Mouse (Mus musculus) cerebellum, adult 2 months (tissue): ENCODE results near the gene Creld1. TPM values are rescaled to one million over a fixed set of nuclear protein-coding genes. Genes with fewer than 3 reads are reported as not detected.

Experiments
- DNase-seq, 2 experiments: peaks; one replicate each; pipeline ENCODE4 v3.0.0; 2021
- H3K27ac ChIP-seq: fragments of 200-500 bp; 2 replicates; pipeline ENCODE4 v1.5.1; 2012; ENCODE audit warnings: low read length, control low read depth, inconsistent platforms; ENCODE audit not compliant: insufficient read depth
- H3K27me3 ChIP-seq: fragments of 200-500 bp; 2 replicates; pipeline ENCODE4 v1.6.1; 2012; ENCODE audit warnings: inconsistent platforms, mild to moderate bottlenecking, low read length, moderate library complexity; ENCODE audit not compliant: control insufficient read depth, insufficient read depth
- H3K4me1 ChIP-seq: fragments of 200-500 bp; 2 replicates; pipeline ENCODE4 v1.6.1; 2011; ENCODE audit warnings: low read length; ENCODE audit not compliant: control insufficient read depth, insufficient read depth
- H3K4me3 ChIP-seq: fragments of 200-500 bp; replicated peaks from 2 replicates; pipeline ENCODE3; 2011; ENCODE audit warnings: mild to moderate bottlenecking, low read depth, low read length, control low read depth; ENCODE audit not compliant: insufficient read depth
- CTCF ChIP-seq: fragments of 200-500 bp; IDR thresholded peaks from 2 replicates; pipeline ENCODE4 v1.5.1; 2011; ENCODE audit warnings: low read depth, mild to moderate bottlenecking, control low read depth, low read length, moderate library complexity, borderline replicate concordance; ENCODE audit not compliant: insufficient read depth
- POLR2A ChIP-seq: fragments of 200-500 bp; IDR thresholded peaks from 2 replicates; pipeline ENCODE4 v1.6.1; 2011; ENCODE audit warnings: low read length, control low read depth, borderline replicate concordance; ENCODE audit not compliant: insufficient read depth
- WGBS: fragments of 180-500 bp; shearing (Covaris S2); methylation state at CpG from one replicate; pipeline ENCODE4 v1.1.7; 2018; 5-methylcytosine and 5-hydroxymethylcytosine counted together
- polyA plus RNA-seq: library from polyadenylated mRNA; depleted of rRNA; stranded (reverse); fragments of >200 nt; gene quantifications from 2 replicates; pipeline ENCODE4 v1.2.3, GENCODE M21; 2012

The Creld1 gene
- polyA plus RNA-seq, 1 experiment, result 57.4 TPM

DNA sequence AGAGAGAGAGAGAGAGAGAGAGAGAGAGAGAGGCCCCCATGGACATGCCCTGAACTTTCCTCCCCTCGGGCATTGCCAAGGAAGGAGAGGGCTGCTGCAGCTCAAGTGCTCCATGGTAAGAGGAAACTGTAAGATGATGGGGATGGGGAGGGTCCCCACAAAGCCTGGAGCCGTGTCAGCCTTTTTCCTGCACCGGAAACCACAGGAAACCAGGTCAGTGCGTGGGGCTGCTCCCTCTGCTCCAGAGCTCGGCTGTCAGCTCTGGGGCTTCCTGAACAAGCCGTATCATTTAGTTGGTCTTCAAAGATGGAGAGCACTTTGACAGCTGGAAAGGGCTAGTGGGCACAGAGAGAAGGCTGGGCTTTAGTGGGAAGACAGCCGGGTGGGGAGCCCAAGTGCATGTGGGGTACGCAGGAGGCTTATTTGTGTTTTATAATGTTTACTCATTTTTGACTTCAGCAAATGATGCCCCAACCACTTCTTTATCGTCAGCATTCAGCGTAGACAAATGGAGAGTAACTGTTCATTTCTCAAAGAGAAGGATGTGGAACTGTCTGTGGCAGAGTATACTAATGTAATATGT is 25.1 kb upstream of the Creld1 start, which contains the start of gene Il17re:
TSS of gene Il17re (plus strand) at position 533 of the 583 bp plus-strand sequence.
- Histone ChIP-seq H3K27me3 (no peaks in the 10 kb centered on the region), H3K4me1 (no peaks in the 10 kb centered on the region; the same call in 1 of the 2 replicates), H3K4me3 (peak within 1 kb of the TSS; percentile 51), H3K27ac (peak within 1 kb of the TSS; percentile 22; the same call in 1 of the 2 replicates)
- DNase-seq, result no peak
- TF ChIP-seq CTCF (no peak), POLR2A (no peak)
- 76% methylated on average over 10 of the region's 10 CpGs for WGBS

GRCm38 (mm10) chr6:113458635-113459034 is 24.5 kb upstream of the Creld1 start:
- TF ChIP-seq POLR2A (no peak), CTCF (no peak)
- peak overlapping the region; percentile 51 for H3K4me3 ChIP-seq
- no peaks in the 10 kb centered on the region for H3K27me3 ChIP-seq
- DNase-seq, result peak; percentile 50 to 63
- no peaks in the 10 kb centered on the region; the same call in 1 of the 2 replicates for H3K4me1 ChIP-seq
- WGBS, result 9% methylated on average over 10 of the region's 10 CpGs
- peak overlapping the region; percentile 22; the same call in 1 of the 2 replicates for H3K27ac ChIP-seq

DNA sequence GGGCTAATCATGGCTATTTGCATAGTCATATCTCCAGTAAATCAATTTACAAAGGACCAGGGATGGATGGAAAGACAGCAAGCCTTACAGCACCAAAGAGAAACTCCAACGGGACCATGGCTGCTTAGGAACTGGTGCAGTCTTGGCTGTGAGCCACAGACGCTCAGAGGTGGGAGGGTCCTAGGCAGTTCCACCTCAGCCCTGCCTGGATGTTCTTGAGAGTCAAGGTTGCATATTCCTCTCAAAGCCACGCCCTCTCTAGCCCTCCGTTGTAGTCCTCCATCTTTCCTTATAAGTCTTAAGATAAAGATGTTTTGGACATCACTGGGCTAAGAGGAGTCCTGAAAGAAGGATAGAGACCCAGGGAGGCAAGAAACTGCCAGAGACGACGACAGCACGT is 19.1 kb upstream of the Creld1 start:
- TF ChIP-seq CTCF (no peak), POLR2A (no peak)
- no peak for DNase-seq
- Histone ChIP-seq H3K27me3 (no peaks in the 10 kb centered on the region), H3K4me1 (no peaks in the 10 kb centered on the region), H3K4me3 (no peak overlapping the region), H3K27ac (no peak overlapping the region)
- WGBS, result 54% methylated on average over 7 of the region's 7 CpGs

DNA sequence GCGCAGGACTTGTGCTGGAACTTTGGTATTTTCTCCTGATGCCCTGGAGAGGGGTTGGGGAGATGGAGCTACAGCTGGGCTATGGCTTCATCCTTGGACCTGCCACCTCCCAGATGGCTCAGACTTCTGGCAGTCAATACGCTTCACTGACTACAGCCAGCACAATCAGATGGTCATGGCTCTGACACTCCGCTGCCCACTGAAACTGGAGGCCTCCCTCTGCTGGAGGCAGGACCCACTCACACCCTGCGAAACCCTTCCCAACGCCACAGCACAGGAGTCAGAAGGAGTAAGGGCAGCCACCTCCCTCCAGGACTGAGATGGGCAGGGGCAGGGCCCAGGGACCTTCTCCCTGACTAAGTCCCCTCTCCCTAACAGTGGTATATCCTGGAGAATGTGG is 17.5 kb upstream of the Creld1 start:
- H3K4me3 ChIP-seq, result no peak overlapping the region
- H3K4me1 ChIP-seq, result 0 out of 2 replicates have a peak, but pooled peaks cover under 1% of the 10 kb centered on the region
- WGBS, result 20% methylated on average over 5 of the region's 5 CpGs
- peak in 1 of 2 experiments; percentile 24 for DNase-seq
- TF ChIP-seq POLR2A, result no peak
- no peak for TF ChIP-seq CTCF
- no peaks in the 10 kb centered on the region for H3K27me3 ChIP-seq
- no peak overlapping the region for H3K27ac ChIP-seq

DNA sequence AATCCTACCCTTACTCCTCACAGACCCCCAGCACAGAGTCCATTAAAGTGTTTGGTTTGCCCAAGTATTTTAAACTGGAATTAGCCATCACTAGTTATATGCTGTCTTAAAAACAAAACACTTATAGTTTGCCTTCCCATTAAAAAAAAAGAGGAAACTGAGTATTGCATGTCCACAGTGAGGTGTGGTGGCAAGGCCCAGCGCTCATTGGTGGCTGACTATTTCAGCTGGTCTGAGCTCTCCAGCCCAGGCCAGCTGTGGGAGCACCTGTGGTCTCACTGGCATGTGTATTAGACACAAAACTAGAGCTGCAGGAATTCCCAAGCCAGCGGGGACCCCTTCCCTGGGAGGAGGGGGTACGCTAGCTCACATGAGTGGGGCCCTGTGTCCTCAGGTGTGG is 14.6 kb upstream of the Creld1 start:
- TF ChIP-seq POLR2A (no peak), CTCF (no peak)
- DNase-seq, result no peak
- Histone ChIP-seq H3K4me1 (peaks cover 12% of the 10 kb centered on the region; the same call in 1 of the 2 replicates), H3K4me3 (no peak overlapping the region), H3K27ac (no peak overlapping the region), H3K27me3 (no peaks in the 10 kb centered on the region)
- WGBS, result 84% methylated on average over 3 of the region's 3 CpGs

DNA sequence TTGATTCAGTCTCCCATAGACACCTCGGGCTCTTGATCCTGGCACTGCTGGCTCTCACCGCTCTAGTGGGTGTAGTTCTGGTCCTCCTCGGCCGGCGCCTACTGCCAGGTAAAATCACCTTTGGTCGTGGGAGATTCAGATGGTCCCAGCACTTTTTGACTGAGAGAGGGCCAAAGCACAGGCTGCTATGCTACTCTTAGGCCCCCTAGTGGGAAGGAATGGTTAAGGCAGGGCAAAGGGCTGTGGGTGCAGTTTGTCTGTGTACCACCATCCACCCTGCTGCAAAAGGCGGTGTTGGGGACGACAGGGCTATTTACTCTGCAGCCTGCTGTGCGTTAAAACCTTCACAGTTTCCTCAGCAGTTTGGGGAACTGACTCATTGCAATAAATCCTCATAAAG is 14.1 kb upstream of the Creld1 start:
- Histone ChIP-seq H3K4me1 (peaks cover 12% of the 10 kb centered on the region; the same call in 1 of the 2 replicates), H3K27ac (no peak overlapping the region), H3K27me3 (no peaks in the 10 kb centered on the region), H3K4me3 (peak overlapping the region; percentile 47)
- TF ChIP-seq POLR2A (no peak), CTCF (peak; percentile 80)
- 13% methylated on average over 9 of the region's 9 CpGs for WGBS
- peak; percentile 75 to 80 for DNase-seq

DNA sequence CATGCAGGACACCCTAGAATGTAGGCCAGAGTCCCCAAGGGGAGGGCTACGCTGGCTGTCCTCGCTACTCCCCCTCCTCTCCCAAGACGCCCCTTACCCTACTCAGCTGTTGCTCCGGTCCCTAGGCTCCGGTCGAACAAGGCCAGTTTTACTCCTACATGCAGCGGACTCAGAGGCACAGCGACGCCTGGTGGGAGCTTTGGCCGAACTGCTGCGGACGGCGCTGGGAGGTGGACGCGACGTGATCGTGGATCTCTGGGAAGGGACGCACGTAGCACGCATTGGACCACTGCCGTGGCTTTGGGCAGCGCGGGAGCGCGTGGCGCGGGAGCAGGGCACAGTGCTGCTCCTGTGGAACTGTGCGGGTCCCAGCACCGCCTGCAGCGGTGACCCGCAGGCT is 13.7 kb upstream of the Creld1 start:
- TF ChIP-seq POLR2A, result peak; percentile 45; the same call in 1 of the 2 replicates
- peak; percentile 81 for TF ChIP-seq CTCF
- H3K4me3 ChIP-seq, result peak overlapping the region; percentile 47
- WGBS, result 2% methylated on average over 31 of the region's 31 CpGs
- peaks cover 12% of the 10 kb centered on the region; the same call in 1 of the 2 replicates for H3K4me1 ChIP-seq
- no peak overlapping the region for H3K27ac ChIP-seq
- H3K27me3 ChIP-seq, result no peaks in the 10 kb centered on the region
- DNase-seq, result peak; percentile 77 to 84

GRCm38 (mm10) chr6:113471297-113471936 is 11.7 kb upstream of the Creld1 start, which contains the start of gene Il17rc:
Il17rc (plus strand) TSS chr6:113471427.
- no peak for TF ChIP-seq CTCF
- TF ChIP-seq POLR2A, result no peak
- DNase-seq, result peak in 1 of 2 experiments; percentile 30
- H3K4me1 ChIP-seq, result peaks cover 12% of the 10 kb centered on the region; the same call in 1 of the 2 replicates

GRCm38 (mm10) chr6:113472061-113472460 is 11.0 kb upstream of the Creld1 start:
- Histone ChIP-seq H3K4me3 (no peak overlapping the region), H3K27me3 (no peaks in the 10 kb centered on the region), H3K27ac (no peak overlapping the region), H3K4me1 (peaks cover 12% of the 10 kb centered on the region; the same call in 1 of the 2 replicates)
- 86% methylated on average over 10 of the region's 10 CpGs for WGBS
- no peak for DNase-seq
- TF ChIP-seq CTCF, result no peak
- no peak for TF ChIP-seq POLR2A

More at GRCm38 (mm10) chr6:113471297-113471936, 11.7 kb upstream of the Creld1 start, which contains the start of gene Il17rc:
- no peaks in the 10 kb centered on the region for H3K27me3 ChIP-seq
- H3K27ac ChIP-seq, result no peak within 1 kb of the TSS
- WGBS, result 18% methylated on average over 11 of the region's 12 CpGs
- no peak within 1 kb of the TSS for H3K4me3 ChIP-seq
